Mouse (Mus musculus) embryonic fibroblast, embryonic 13.5 days (primary cell): ENCODE measurements around the gene Guk1.

Experiments used
- CTCF ChIP-seq: IDR thresholded peaks from 2 replicates; pipeline ENCODE4 v1.5.1; 2011; ENCODE audit warnings: mild to moderate bottlenecking, control low read depth, low read length, moderate library complexity, borderline replicate concordance; ENCODE audit not compliant: insufficient read depth
- POLR2A ChIP-seq: IDR thresholded peaks from 2 replicates; pipeline ENCODE4 v1.6.1; 2011; ENCODE audit warnings: low read depth, mild to moderate bottlenecking, control low read depth, low read length, moderate library complexity

DNA sequence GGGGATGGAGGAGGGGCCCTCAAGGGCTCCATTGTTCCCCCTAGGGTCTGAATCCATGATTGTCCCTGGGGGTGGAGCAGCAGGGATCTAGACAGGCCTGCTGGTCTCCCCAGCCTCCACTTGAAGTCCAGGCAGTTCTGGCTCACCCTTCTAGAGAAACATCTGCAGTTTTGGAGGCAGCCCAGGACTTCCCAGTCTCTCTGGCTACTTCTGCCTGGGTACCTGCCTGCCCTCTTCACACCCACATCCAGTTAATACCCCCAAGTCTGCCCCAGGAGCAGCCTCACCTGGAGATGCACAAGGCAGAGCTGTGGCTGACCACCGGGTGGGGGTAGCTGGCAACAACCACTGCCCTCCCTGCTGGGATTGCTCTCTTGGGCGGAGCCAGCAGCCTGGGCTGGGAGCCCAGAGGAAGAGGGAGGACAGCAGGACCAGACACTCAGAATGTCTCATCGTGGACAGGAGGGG, 9.1 kb downstream of the Guk1 start, which contains the start of gene Gjc2:
- no peak for TF ChIP-seq POLR2A
- no peak for TF ChIP-seq CTCF
